Mouse (Mus musculus) thymus, adult 2 months (tissue): Measurements from ENCODE around the gene Incenp.

Experiments
- CTCF ChIP-seq: fragments of 200-500 bp; IDR thresholded peaks from 2 replicates; pipeline ENCODE4 v1.5.1; 2012; ENCODE audit warnings: mild to moderate bottlenecking, control low read depth, low read length, moderate library complexity, borderline replicate concordance; ENCODE audit not compliant: control insufficient read depth, poor library complexity, insufficient read depth; ENCODE audit errors: extremely low read depth
- POLR2A ChIP-seq: fragments of 200-500 bp; IDR thresholded peaks from 2 replicates; pipeline ENCODE4 v1.6.1; 2012; ENCODE audit warnings: mild to moderate bottlenecking, low read length, control low read depth, moderate library complexity; ENCODE audit not compliant: control insufficient read depth, poor library complexity, insufficient read depth; ENCODE audit errors: extremely low read depth

DNA sequence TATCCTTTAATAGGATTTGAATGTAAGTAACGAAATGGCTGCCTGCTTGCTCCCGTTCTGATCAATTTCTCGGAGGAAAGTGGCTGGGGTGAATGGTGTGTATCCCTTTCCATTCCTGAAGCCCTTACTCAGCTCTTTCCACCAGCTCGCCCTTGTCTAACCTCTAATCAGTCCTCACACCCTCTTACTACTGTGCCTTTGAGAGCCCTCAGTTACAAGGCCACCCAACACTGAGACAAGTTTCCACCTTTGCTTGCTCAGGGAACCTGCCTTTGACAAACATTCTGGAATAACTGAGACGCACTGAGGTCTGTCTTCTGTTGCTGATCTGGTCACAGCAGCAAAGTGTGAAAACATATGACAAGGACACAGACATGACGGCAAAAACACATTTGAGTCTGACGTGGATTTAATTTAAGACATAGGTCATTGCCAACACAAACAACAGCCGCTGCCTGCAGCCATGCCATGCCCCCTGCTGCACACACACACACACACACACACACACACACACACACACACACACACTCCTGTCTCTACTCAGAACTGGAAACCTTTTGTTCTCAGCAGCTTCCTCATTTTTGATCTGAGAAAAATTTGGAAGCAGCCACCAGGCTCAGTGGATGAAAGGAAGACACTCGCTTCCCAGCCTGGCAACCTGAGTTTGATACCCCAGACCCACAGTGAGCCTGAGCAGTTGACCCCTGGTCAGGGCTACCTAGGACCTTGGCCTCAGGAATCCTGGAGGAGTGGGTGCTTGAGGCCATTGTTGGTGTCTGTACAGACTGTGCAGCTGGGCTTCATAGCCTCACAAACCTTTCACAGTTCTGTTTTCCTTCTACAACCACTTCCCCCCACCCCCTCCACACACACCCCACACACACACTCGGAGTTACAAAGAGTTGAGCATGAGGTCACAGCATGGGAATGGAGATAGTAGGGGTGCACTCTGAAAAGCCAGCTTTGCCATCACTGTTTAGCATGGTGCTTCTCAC is 43.5 kb upstream of the Incenp start:
- no peak for TF ChIP-seq CTCF
- no peak for TF ChIP-seq POLR2A
